Mouse (Mus musculus) liver, embryonic 12.5 days (tissue): ENCODE data around the gene Elp4. TPM values are rescaled to one million over a fixed set of nuclear protein-coding genes. Genes with fewer than 3 reads are reported as not detected.

Experiments
- ATAC-seq: fragments of 200-750 bp; cut with Nextera tagmentation; 2 replicates; pipeline ENCODE4 v1.8.0; 2017; ENCODE audit warnings: moderate number of reproducible peaks, mild to moderate bottlenecking, moderate library complexity
- H3K27ac ChIP-seq: fragments of 300-500 bp; sonication (generic); 2 replicates; pipeline ENCODE4 v1.5.1; 2016; ENCODE audit warnings: mild to moderate bottlenecking
- H3K27me3 ChIP-seq: fragments of 300-500 bp; sonication (generic); replicated peaks from 2 replicates; pipeline ENCODE4 v1.6.1; 2016; ENCODE audit warnings: mild to moderate bottlenecking, moderate library complexity
- H3K36me3 ChIP-seq: fragments of 300-500 bp; sonication (generic); 2 replicates; pipeline ENCODE4 v1.6.1; 2016; ENCODE audit warnings: mild to moderate bottlenecking, moderate library complexity
- H3K4me1 ChIP-seq: fragments of 300-500 bp; sonication (generic); 2 replicates; pipeline ENCODE4 v1.6.1; 2016
- H3K4me2 ChIP-seq: fragments of 300-500 bp; sonication (generic); 2 replicates; pipeline ENCODE4 v1.6.1; 2016; ENCODE audit warnings: mild to moderate bottlenecking, moderate library complexity
- H3K4me3 ChIP-seq: fragments of 300-500 bp; sonication (generic); 2 replicates; pipeline ENCODE4 v1.5.1; 2016; ENCODE audit warnings: mild to moderate bottlenecking, moderate library complexity
- H3K9ac ChIP-seq: fragments of 300-500 bp; sonication (generic); 2 replicates; pipeline ENCODE4 v1.6.1; 2016; ENCODE audit warnings: mild to moderate bottlenecking, moderate library complexity
- H3K9me3 ChIP-seq: fragments of 300-500 bp; sonication (generic); replicated peaks from 2 replicates; pipeline ENCODE4 v1.6.1; 2016; ENCODE audit warnings: mild to moderate bottlenecking, moderate library complexity
- WGBS: fragments of 180-500 bp; shearing (Covaris S2); methylation state at CpG from one replicate; pipeline ENCODE4 v1.1.7; 2016; ENCODE audit not compliant: insufficient replicate concordance; 5-methylcytosine and 5-hydroxymethylcytosine counted together
- polyA plus RNA-seq: library from polyadenylated mRNA; unstranded; fragments of >200 nt; fragmentation: Nextera tagmentation; extraction: Ambion mirVana; gene quantifications from 2 replicates; pipeline ENCODE4 v1.2.1, GENCODE M21; 2016

Elp4 gene
- polyA plus RNA-seq, 1 experiment from 2014 or later: 24.8 TPM

DNA sequence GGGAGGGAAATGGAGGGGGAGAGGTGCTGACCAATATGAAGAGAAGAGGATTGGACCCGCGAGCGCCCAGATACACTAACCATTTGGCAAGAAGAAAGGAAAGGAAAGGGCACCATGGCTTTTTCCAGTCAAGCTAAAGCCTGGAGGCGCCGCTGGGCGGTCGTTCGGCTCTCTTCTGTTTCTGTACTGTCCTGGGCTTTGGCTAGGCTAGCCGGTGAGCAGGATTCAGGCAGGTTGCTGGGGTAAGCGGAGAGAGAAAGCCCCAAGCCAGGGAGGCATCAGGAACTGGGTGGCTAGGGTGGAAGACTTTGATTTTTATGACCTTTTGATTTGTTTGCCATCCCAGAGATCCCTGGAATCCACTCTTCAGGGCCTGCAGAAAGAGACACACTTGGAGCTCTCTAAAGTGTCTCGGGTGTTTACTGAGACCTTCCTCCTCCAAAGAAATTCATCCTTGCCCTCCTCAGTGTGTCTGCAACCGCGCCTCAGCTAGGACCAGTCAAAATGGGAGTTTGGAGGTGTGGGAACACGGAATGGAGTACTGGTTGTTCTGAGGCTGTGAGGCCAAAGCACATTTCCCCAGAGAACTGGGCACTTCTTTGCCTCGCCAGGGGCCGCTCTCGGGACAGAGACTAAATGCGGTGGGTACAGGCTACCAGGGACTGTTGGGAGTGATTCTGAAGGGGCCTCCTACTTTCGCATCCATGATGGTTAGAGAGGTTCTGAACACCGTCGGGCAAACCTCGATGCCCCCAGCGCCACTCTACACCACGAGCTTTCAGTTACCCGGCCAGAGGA is 232.4 kb downstream of the Elp4 start:
- peaks cover 37% of the 10 kb centered on the region for H3K4me1 ChIP-seq
- peaks cover 100% of the 10 kb centered on the region for H3K27me3 ChIP-seq
- peak overlapping the region; percentile 7; the same call in 1 of the 2 replicates for H3K4me2 ChIP-seq
- no peak overlapping the region for H3K27ac ChIP-seq
- no peak for ATAC-seq
- H3K9ac ChIP-seq: no peak overlapping the region
- no peak overlapping the region for H3K4me3 ChIP-seq
- H3K36me3 ChIP-seq: no peaks in the 10 kb centered on the region
- H3K9me3 ChIP-seq: no peaks in the 10 kb centered on the region
- WGBS: 3% methylated on average over 25 of the region's 25 CpGs

DNA sequence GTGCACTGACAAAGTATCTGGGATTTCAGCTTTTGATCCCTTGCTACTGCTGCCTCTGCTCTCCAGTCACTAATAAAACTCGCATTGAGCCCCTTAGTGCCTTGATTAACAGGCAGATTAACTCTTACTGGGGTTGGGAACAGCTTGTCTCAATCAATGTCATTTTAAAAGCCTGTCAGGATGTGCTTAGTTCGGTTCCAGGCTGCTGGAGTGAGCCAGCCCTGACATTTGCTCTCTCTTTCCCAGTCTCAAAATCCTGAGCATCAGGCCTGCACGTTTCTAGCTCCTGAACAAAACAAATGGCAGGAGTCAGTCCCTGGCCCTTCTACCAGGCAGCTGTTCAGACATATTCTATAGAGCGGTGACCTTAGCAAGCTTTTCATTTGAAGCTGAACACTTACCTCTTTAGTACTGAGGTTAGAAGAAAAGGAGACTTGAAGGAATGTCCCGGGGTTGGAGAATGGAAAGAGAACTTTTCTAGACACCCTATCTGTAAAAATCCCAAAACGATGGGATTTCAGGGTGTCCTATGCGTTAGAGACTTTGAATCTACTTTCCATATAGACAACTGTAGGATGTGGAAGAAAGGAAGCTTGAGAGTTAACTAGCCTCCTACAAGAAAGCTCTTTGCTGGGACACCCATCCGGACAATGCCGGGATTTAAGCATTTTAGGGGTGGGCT is 233.1 kb downstream of the Elp4 start:
- H3K27me3 ChIP-seq: peaks cover 100% of the 10 kb centered on the region
- H3K4me2 ChIP-seq: no peak overlapping the region
- 3% methylated on average over 9 of the region's 9 CpGs for WGBS
- no peaks in the 10 kb centered on the region for H3K36me3 ChIP-seq
- H3K27ac ChIP-seq: no peak overlapping the region
- ATAC-seq: no peak
- no peak overlapping the region for H3K4me3 ChIP-seq
- H3K4me1 ChIP-seq: peaks cover 35% of the 10 kb centered on the region
- no peaks in the 10 kb centered on the region for H3K9me3 ChIP-seq
- no peak overlapping the region for H3K9ac ChIP-seq

DNA sequence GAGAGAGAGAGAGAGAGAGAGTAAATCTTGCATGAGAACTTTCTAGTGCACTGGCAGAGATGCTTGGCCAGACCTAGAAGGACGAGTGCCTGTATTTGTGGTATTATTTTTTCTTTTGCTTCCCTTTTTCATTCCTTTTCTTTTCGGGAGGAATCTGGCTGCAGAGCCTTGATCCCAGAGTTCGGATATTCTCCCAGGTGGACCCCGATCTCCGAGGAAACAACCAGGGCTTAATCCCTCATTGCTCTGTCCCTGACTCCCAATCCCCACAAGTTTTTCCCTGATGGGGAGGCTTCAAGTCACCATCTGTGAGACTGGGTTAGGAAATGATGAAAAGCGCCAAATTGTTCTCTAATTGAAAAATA is 233.7 kb downstream of the Elp4 start:
- no peak overlapping the region for H3K4me3 ChIP-seq
- H3K4me2 ChIP-seq: no peak overlapping the region
- H3K27me3 ChIP-seq: peaks cover 100% of the 10 kb centered on the region
- no peak for ATAC-seq
- H3K4me1 ChIP-seq: peaks cover 31% of the 10 kb centered on the region
- 3% methylated on average over 6 of the region's 6 CpGs for WGBS
- no peaks in the 10 kb centered on the region for H3K36me3 ChIP-seq
- H3K27ac ChIP-seq: no peak overlapping the region
- no peak overlapping the region for H3K9ac ChIP-seq
- no peaks in the 10 kb centered on the region for H3K9me3 ChIP-seq

DNA sequence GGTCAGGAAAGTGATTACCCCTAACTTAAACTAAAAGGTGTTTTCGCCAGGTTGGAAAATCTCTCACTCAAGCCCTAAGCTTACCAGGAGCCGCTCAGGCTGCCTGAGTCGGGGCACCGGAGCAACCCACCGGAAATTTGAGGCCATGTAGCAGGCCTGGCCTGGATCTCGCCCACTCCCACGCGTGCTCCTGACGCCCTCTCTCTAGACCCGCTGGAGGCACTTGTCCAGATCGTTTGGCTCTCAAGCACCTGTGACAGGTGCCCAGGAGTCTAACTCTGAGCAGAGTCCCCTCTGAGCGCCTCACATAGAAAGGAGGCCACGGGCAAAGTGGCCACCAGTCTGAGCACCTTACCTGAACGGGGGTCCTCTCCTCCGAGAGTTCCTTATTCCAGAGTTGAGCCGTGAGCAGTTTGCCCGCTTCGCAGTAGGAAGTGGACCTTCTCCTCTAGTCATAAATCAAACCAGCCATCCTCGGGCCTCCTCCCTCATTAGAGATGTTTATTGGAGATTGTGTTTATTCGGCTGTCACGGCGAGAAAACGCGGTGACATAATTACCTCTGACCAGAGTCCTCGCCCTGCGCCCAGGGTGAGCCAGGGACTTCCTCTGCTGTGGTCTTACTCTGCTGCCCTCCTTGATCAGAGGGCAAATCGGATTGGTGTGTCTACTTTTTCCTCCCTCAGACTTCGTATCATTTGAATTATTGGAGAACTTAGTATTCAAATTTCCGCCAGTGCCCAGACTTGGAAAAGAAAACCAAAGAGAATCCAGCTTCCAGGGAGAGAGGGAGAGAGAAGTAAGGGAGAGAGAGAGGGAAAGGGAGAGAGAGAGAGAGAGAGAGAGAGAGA is 234.3 kb downstream of the Elp4 start:
- Histone ChIP-seq H3K36me3 (no peaks in the 10 kb centered on the region), H3K9ac (no peak overlapping the region), H3K27me3 (peaks cover 100% of the 10 kb centered on the region), H3K27ac (no peak overlapping the region), H3K4me1 (peaks cover 29% of the 10 kb centered on the region), H3K4me3 (no peak overlapping the region), H3K4me2 (no peak overlapping the region), H3K9me3 (no peaks in the 10 kb centered on the region)
- ATAC-seq: no peak
- 3% methylated on average over 29 of the region's 29 CpGs for WGBS

DNA sequence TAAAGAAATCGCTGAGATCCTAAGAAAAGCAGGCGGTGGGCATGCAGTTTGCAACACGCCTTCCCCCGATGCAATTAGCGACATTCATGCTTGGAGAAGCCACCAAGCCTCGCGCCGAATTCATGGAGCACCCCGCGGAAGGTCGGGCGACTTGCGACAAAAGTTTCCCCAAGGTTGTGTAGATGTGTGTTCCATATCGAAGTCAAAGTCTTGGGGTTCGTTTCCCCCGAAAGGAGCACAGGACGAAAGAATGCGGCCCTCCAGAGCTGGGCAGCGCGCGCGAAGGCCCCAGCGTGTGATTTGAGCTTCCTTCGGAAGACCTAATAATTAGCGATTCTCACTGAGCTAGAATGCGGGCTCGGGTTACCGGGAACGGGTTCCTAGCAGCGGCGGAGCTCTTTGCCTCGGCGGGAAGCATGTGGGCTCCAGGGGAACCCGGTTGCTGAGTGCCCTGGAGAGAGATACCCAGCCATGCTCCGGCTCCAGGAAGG is 234.9 kb downstream of the Elp4 start:
- H3K9ac ChIP-seq: no peak overlapping the region
- under 1% methylated on average over 35 of the region's 35 CpGs for WGBS
- H3K4me1 ChIP-seq: peaks cover 22% of the 10 kb centered on the region; the same call in 1 of the 2 replicates
- H3K4me2 ChIP-seq: no peak overlapping the region
- H3K27me3 ChIP-seq: peaks cover 100% of the 10 kb centered on the region
- H3K36me3 ChIP-seq: no peaks in the 10 kb centered on the region
- H3K4me3 ChIP-seq: no peak overlapping the region
- no peak overlapping the region for H3K27ac ChIP-seq
- no peak for ATAC-seq
- no peaks in the 10 kb centered on the region for H3K9me3 ChIP-seq

DNA sequence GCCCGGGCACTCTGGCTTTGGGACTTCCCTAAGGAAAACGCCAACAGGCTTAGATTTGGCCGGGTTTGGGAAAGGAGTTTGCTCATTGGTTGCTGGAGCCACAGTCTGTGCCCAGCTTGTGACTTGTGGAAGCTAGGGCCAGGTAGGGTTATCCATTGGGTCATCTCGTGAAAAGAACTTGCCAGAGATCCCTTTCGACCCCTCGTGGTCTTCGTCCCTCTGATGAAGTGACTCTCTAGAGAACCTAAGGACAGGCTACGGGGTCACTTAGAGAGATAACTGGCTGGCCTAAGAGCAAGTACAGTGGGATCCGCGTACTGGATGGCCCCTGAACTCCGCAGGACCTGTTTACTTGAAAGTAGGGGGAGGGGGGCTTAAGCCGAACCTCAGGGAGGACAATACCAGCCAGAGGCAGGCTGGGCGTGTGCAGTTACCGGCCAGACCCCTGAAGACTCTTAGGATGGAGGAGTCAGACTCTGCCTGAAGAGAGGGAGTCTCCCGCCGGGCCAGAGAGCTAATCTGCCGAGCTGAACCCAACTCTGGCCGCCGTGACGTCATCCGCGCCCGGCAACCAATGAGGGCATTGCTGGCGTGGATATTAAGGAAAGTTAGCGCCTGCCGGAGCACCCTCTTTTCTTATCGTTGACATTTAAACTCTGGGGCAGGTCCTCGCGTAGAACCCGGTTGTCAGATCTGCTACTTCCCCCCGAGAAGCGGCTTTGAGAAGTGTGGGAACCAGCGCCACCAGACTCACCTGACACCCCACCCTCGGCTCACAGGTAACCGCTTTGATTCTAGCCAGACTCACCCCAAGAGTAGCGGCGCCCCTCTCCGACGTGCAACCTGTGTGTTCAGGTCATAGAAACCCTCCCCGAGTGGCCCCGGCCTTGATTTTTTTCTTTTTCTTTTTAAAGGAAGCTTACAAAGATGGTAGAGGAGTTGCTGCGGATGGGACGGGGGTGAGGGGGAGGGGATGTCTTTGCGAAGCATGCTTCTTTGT is 235.8 kb downstream of the Elp4 start, which contains the start of gene Pax6:
Gene Pax6 (plus strand): TSS at position 630 of the 1,000 bp plus-strand sequence.
- Histone ChIP-seq H3K4me1 (peaks cover 17% of the 10 kb centered on the region; the same call in 1 of the 2 replicates), H3K4me2 (peak within 1 kb of the TSS; percentile 27), H3K36me3 (no peaks in the 10 kb centered on the region), H3K4me3 (no peak within 1 kb of the TSS; the same call in 1 of the 2 replicates), H3K27ac (no peak within 1 kb of the TSS), H3K9me3 (no peaks in the 10 kb centered on the region), H3K9ac (no peak within 1 kb of the TSS), H3K27me3 (peaks cover 100% of the 10 kb centered on the region)
- no peak for ATAC-seq
- WGBS: 2% methylated on average over 44 of the region's 44 CpGs

DNA sequence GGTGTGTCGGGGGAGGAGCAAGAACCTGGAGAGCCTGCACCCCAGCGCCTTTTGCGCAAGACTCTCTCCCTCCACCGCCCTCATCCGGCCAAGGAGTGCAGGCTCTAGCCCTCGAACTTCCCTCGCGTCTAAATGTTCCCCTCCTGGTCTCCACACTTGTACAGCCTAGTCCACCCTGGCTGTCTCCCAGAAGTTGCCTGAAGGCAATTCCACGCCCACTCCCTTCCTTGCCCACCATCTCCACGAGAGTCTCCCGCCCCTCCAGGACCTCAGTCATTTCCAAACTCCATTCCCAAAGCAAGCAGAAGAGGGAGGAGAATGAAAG is 236.8 kb downstream of the Elp4 start:
- peaks cover 100% of the 10 kb centered on the region for H3K27me3 ChIP-seq
- no peak overlapping the region for H3K4me3 ChIP-seq
- under 1% methylated on average over 11 of the region's 11 CpGs for WGBS
- H3K27ac ChIP-seq: no peak overlapping the region
- H3K36me3 ChIP-seq: no peaks in the 10 kb centered on the region
- no peak for ATAC-seq
- H3K4me1 ChIP-seq: peaks cover 17% of the 10 kb centered on the region; the same call in 1 of the 2 replicates
- H3K4me2 ChIP-seq: no peak overlapping the region
- H3K9ac ChIP-seq: no peak overlapping the region
- H3K9me3 ChIP-seq: no peaks in the 10 kb centered on the region

DNA sequence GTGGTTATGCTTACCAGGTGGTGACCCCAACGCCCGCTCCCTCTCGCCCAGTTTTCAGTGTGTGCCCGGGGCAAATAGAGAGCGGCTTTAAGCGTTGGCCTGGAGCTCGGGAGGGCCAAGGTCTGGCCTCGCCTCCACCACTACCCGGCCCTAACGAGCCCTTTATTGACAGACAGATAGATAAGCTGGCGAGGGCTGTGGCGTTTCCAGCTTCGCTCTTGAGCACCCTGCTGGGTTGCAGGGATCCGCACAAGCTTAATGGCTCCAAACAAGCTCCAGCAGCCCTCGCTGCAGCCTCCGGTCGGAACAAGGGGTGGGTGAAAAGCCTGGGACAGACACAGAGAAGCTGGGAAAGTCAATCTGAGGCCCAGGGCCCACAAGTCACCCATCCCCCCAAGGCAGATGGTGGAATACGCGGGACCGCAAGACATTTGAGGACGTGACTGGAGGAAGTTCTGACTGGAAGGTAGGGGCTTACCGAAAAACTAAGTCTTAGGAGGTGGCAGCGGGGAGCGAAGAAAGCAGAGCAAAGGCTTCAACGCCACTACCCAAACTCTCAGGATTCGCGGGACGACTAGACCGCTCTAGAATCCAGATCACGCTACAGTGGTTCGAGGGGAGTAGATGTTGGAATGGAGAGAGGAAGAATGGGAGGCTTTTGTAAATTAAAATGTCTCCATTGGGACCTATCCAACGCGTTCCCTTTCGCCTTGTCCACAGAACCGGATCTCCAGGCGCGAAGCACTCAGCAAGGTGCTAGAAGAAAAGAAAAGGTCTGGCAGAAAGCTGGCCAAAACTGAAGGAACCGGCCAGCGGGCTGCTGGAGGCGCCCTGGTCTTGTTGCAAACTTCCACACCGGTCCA is 237.4 kb downstream of the Elp4 start:
- no peaks in the 10 kb centered on the region for H3K36me3 ChIP-seq
- H3K4me3 ChIP-seq: no peak overlapping the region; the same call in 1 of the 2 replicates
- ATAC-seq: peak; percentile 51; the same call in 1 of the 2 replicates
- H3K27ac ChIP-seq: no peak overlapping the region
- no peak overlapping the region for H3K9ac ChIP-seq
- peaks cover 17% of the 10 kb centered on the region; the same call in 1 of the 2 replicates for H3K4me1 ChIP-seq
- 2% methylated on average over 41 of the region's 41 CpGs for WGBS
- peaks cover 100% of the 10 kb centered on the region for H3K27me3 ChIP-seq
- no peaks in the 10 kb centered on the region for H3K9me3 ChIP-seq
- no peak overlapping the region for H3K4me2 ChIP-seq

DNA sequence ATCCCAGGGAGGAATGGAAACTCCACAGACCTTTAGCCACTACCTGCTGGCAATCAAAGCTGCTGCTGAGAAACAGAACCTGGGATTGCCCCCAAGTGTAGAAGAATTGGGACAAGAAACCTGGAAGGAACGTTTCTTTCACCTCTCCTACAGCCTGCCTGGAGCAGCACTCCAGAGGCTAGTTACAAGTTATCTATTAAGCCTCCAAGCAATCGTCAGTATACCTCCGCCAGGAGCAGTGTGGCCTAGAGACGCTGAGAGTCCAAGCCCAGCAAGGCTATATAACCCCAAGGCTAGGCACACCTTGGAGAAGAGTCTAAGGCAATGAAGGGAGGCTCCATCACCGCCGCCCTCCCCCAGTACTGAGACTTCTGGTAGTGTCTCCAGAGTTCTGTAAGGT is 238.0 kb downstream of the Elp4 start:
- WGBS: 2% methylated on average over 6 of the region's 6 CpGs
- Histone ChIP-seq H3K4me1 (peaks cover 17% of the 10 kb centered on the region; the same call in 1 of the 2 replicates), H3K9me3 (no peaks in the 10 kb centered on the region), H3K9ac (no peak overlapping the region), H3K36me3 (no peaks in the 10 kb centered on the region), H3K27ac (no peak overlapping the region), H3K4me3 (no peak overlapping the region), H3K27me3 (peaks cover 100% of the 10 kb centered on the region), H3K4me2 (no peak overlapping the region)
- no peak for ATAC-seq

DNA sequence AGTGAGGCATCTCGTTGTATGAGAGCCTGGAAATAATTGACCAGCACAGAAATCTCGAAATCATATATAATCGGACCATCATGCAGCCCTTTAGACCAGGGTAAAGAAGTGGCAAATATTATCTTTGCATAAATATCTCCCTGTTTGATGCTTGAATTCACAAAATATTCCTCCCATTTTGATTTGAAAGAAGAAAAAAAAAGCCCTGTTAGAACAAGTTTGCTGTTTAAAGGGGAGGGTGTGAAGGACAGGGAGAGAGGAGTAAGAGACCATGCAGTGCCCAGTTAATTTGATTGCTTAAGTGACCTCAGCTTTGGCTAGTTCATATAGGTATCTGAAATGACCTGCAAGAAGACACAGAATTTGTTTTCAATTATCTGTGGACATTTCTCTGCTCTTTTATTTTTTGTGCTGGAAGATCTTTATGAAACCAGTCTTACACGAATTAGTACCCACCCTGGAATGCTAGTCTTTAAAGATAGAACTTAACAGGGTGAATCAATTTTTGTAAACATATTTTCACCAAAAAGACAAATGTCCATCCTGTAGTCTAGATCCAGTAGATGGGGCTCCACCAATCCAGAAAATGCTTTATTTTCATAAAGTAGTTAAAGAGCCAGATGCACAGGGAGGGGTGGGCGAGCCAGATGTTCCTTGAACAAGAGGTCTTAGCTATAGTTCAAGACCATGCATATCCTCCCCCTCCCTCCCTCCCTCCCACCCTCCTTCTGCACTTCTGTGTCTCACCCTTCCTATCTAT is 238.7 kb downstream of the Elp4 start:
- H3K27me3 ChIP-seq: peaks cover 100% of the 10 kb centered on the region
- H3K4me2 ChIP-seq: no peak overlapping the region
- H3K4me1 ChIP-seq: peaks cover 17% of the 10 kb centered on the region; the same call in 1 of the 2 replicates
- no peak for ATAC-seq
- WGBS: 13% methylated on average over 5 of the region's 5 CpGs
- no peak overlapping the region for H3K4me3 ChIP-seq
- no peaks in the 10 kb centered on the region for H3K36me3 ChIP-seq
- no peak overlapping the region for H3K9ac ChIP-seq
- no peak overlapping the region for H3K27ac ChIP-seq
- H3K9me3 ChIP-seq: no peaks in the 10 kb centered on the region
